Mouse (Mus musculus) ES-Bruce4 (cell line): ENCODE measurements around the gene Polg.

Experiments used
- CTCF ChIP-seq: IDR thresholded peaks from one replicate; pipeline ENCODE4 v1.8.1; 2011; ENCODE audit warnings: low read depth, low read length
- EP300 ChIP-seq: IDR thresholded peaks from 2 replicates; pipeline ENCODE4 v1.6.1; 2011; ENCODE audit warnings: low read depth, low read length; ENCODE audit not compliant: insufficient read depth
- POLR2A ChIP-seq: IDR thresholded peaks from one replicate; pipeline ENCODE4 v1.8.1; 2011; ENCODE audit warnings: low read length; ENCODE audit not compliant: insufficient read depth

GRCm38 (mm10) chr7:79466053-79466901, at the start of gene Polg:
- TF ChIP-seq CTCF (no peak), EP300 (no peak), POLR2A (no peak)
